Mouse (Mus musculus) leukemia stem cell, adult 10-12 weeks (primary cell): ENCODE results near the gene Glra3. TPM values are rescaled to one million over a fixed set of nuclear protein-coding genes. Genes with fewer than 3 reads are reported as not detected.

Experiments used
- polyA plus RNA-seq: library from polyadenylated mRNA; stranded (reverse); fragments of >175 nt; gene quantifications from 2 replicates; pipeline ENCODE4 v1.2.3, GENCODE M21; 2012; ENCODE audit warnings: low replicate concordance

The Glra3 gene
- polyA plus RNA-seq: not detected in 2 replicates

GRCm38 (mm10) chr8:55939870-55940525 lies at the start of gene Glra3:
Glra3 (plus strand) TSS chr8:55940460.

DNA sequence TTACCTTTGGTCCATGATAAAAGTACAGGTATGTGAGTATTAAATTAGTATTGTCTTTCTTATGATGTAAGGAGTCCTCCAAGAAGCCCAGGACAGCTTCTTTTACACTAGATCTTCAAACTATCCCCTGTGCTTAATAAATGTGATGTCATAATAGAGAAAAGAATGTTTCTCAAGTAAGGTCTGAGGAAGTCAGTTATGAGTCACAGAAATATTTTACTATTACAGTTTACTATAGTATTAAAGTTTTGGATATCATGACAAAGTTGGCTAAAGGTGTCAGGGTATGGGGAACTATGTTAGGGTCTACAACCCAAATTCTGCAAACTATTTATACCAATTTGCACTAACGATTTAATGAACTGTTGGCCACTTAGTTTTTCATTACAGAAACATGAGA lies 33.4 kb upstream of the Glra3 start, which contains the start of gene Adam29:
TSS of gene Adam29 (minus strand) at position 101 of the 400 bp plus-strand sequence.

Other genes starting within 250 kb of the Glra3 start
- not detected in 2 replicates for gene Adam29, start 33.5 kb upstream of the Glra3 start, polyA plus RNA-seq